Mouse (Mus musculus): ENCODE results near the gene Vipr2. TPM values are rescaled to one million over a fixed set of nuclear protein-coding genes. Genes with fewer than 3 reads are reported as not detected.

Gene Vipr2
- polyA plus RNA-seq, 1 experiment, result 0.31 TPM

DNA sequence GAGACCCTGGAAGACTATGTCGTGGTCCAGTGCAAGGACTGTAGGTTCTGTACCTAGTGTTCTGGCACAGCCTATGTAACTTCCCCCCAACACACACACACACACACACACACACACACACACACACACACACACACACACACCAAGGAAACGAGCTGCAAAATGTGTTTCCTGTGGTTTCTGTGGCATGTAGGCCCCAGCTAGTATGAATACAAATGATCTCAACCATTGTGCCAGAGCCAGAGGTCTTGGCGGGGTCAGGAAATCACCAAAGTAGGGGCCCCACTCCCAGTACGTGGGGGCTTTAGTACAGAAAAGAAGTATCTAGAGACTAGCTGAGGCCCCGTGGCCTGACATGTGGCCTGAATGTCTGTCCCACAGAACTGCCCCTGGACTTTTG is 67.7 kb downstream of the Vipr2 start:
- no peak overlapping the region for H3ac ChIP-seq (ENCODE audit: control insufficient read depth, insufficient read length)
- no peaks in the 10 kb centered on the region for H3K36me3 ChIP-seq (ENCODE audit: control insufficient read depth, insufficient read depth)
- H3K27me3 ChIP-seq (ENCODE audit: control insufficient read depth, insufficient read depth, insufficient read length), result no peaks in the 10 kb centered on the region
- H3K79me2 ChIP-seq (ENCODE audit: control insufficient read depth, insufficient read depth), result no peaks in the 10 kb centered on the region
- no peak for TF ChIP-seq TCF12 (IDR thresholded peaks at IDR 0.05; ENCODE audit: insufficient read depth, poor library complexity, severe bottlenecking)
- no peak for TF ChIP-seq USF1 (IDR thresholded peaks at IDR 0.05; ENCODE audit: low read depth)
- TF ChIP-seq MYOD1 (IDR thresholded peaks at IDR 0.05; ENCODE audit: control insufficient read depth in 1 of 3, insufficient read length in 2 of 3, low read depth in 2 of 3), result no peak
- TF ChIP-seq REST (IDR thresholded peaks at IDR 0.05; ENCODE audit: insufficient read depth, insufficient read length), result no peak
- no peak for TF ChIP-seq CEBPB (IDR thresholded peaks at IDR 0.05; ENCODE audit: insufficient read depth, poor library complexity, severe bottlenecking)
- no peak for TF ChIP-seq MAX (IDR thresholded peaks at IDR 0.05; ENCODE audit: low read depth)
- TF ChIP-seq POLR2AphosphoS2 (IDR thresholded peaks at IDR 0.05; ENCODE audit: insufficient read length, low read depth), result no peak
- no peak for TF ChIP-seq SRF (IDR thresholded peaks at IDR 0.05; ENCODE audit: control insufficient read depth, insufficient read length, low read depth)
- no peak for TF ChIP-seq MYOG (IDR thresholded peaks at IDR 0.05; ENCODE audit: control insufficient read depth in 1 of 3, insufficient read depth in 1 of 3, insufficient read length in 2 of 3, low read depth in 2 of 3)
- no peak for TF ChIP-seq TCF3 (IDR thresholded peaks at IDR 0.05; ENCODE audit: insufficient read length, low read depth)
- no peak for TF ChIP-seq POLR2A (IDR thresholded peaks at IDR 0.05; ENCODE audit: insufficient read length, low read depth)
- TF ChIP-seq E2F4 (IDR thresholded peaks at IDR 0.05; ENCODE audit: insufficient read depth), result no peak
- H3K4me2 ChIP-seq (ENCODE audit: low read depth), result no peak overlapping the region
- H3K4me3 ChIP-seq, result no peak overlapping the region

- H3ac ChIP-seq (ENCODE audit: control insufficient read depth, insufficient read length), result no peak overlapping the region
- no peak overlapping the region for H3K4me2 ChIP-seq (ENCODE audit: low read depth)
- H3K27me3 ChIP-seq (ENCODE audit: control insufficient read depth, insufficient read depth, insufficient read length), result no peaks in the 10 kb centered on the region
- H3K4me3 ChIP-seq, result no peak overlapping the region
- no peaks in the 10 kb centered on the region for H3K36me3 ChIP-seq (ENCODE audit: control insufficient read depth, insufficient read depth)
- TF ChIP-seq POLR2AphosphoS2 (IDR thresholded peaks at IDR 0.05; ENCODE audit: insufficient read length, low read depth) (no peak), CEBPB (IDR thresholded peaks at IDR 0.05; ENCODE audit: insufficient read depth, poor library complexity, severe bottlenecking) (no peak), E2F4 (IDR thresholded peaks at IDR 0.05; ENCODE audit: insufficient read depth) (no peak), MAX (IDR thresholded peaks at IDR 0.05; ENCODE audit: low read depth) (no peak), USF1 (IDR thresholded peaks at IDR 0.05; ENCODE audit: low read depth) (no peak), SRF (IDR thresholded peaks at IDR 0.05; ENCODE audit: control insufficient read depth, insufficient read length, low read depth) (no peak), MYOD1 (IDR thresholded peaks at IDR 0.05; ENCODE audit: control insufficient read depth in 1 of 3, insufficient read length in 2 of 3, low read depth in 2 of 3) (no peak), TCF3 (IDR thresholded peaks at IDR 0.05; ENCODE audit: insufficient read length, low read depth) (no peak), REST (IDR thresholded peaks at IDR 0.05; ENCODE audit: insufficient read depth, insufficient read length) (no peak), TCF12 (IDR thresholded peaks at IDR 0.05; ENCODE audit: insufficient read depth, poor library complexity, severe bottlenecking) (no peak), MYOG (IDR thresholded peaks at IDR 0.05; ENCODE audit: control insufficient read depth in 1 of 3, insufficient read depth in 1 of 3, insufficient read length in 2 of 3, low read depth in 2 of 3) (no peak), POLR2A (IDR thresholded peaks at IDR 0.05; ENCODE audit: insufficient read length, low read depth) (no peak)
- no peaks in the 10 kb centered on the region for H3K79me2 ChIP-seq (ENCODE audit: control insufficient read depth, insufficient read depth)
Measured at GRCm38 (mm10) chr12:116145686-116146085, 68.2 kb downstream of the Vipr2 start.

GRCm38 (mm10) chr12:116146996-116147634 is 69.6 kb downstream of the Vipr2 start:
- Histone ChIP-seq H3K27me3 (ENCODE audit: control insufficient read depth, insufficient read depth, insufficient read length) (no peaks in the 10 kb centered on the region), H3K4me2 (ENCODE audit: low read depth) (no peak overlapping the region), H3ac (ENCODE audit: control insufficient read depth, insufficient read length) (no peak overlapping the region), H3K4me3 (no peak overlapping the region), H3K79me2 (ENCODE audit: control insufficient read depth, insufficient read depth) (no peaks in the 10 kb centered on the region), H3K36me3 (ENCODE audit: control insufficient read depth, insufficient read depth) (no peaks in the 10 kb centered on the region)
- no peak for TF ChIP-seq MYOD1 (IDR thresholded peaks at IDR 0.05; ENCODE audit: control insufficient read depth in 1 of 3, insufficient read length in 2 of 3, low read depth in 2 of 3)
- TF ChIP-seq REST (IDR thresholded peaks at IDR 0.05; ENCODE audit: insufficient read depth, insufficient read length), result no peak
- no peak for TF ChIP-seq POLR2A (IDR thresholded peaks at IDR 0.05; ENCODE audit: insufficient read length, low read depth)
- no peak for TF ChIP-seq E2F4 (IDR thresholded peaks at IDR 0.05; ENCODE audit: insufficient read depth)
- no peak for TF ChIP-seq USF1 (IDR thresholded peaks at IDR 0.05; ENCODE audit: low read depth)
- TF ChIP-seq CEBPB (IDR thresholded peaks at IDR 0.05; ENCODE audit: insufficient read depth, poor library complexity, severe bottlenecking), result no peak
- no peak for TF ChIP-seq MYOG (IDR thresholded peaks at IDR 0.05; ENCODE audit: control insufficient read depth in 1 of 3, insufficient read depth in 1 of 3, insufficient read length in 2 of 3, low read depth in 2 of 3)
- TF ChIP-seq MAX (IDR thresholded peaks at IDR 0.05; ENCODE audit: low read depth), result no peak
- no peak for TF ChIP-seq TCF12 (IDR thresholded peaks at IDR 0.05; ENCODE audit: insufficient read depth, poor library complexity, severe bottlenecking)
- no peak for TF ChIP-seq POLR2AphosphoS2 (IDR thresholded peaks at IDR 0.05; ENCODE audit: insufficient read length, low read depth)
- no peak for TF ChIP-seq SRF (IDR thresholded peaks at IDR 0.05; ENCODE audit: control insufficient read depth, insufficient read length, low read depth)
- no peak for TF ChIP-seq TCF3 (IDR thresholded peaks at IDR 0.05; ENCODE audit: insufficient read length, low read depth)

DNA sequence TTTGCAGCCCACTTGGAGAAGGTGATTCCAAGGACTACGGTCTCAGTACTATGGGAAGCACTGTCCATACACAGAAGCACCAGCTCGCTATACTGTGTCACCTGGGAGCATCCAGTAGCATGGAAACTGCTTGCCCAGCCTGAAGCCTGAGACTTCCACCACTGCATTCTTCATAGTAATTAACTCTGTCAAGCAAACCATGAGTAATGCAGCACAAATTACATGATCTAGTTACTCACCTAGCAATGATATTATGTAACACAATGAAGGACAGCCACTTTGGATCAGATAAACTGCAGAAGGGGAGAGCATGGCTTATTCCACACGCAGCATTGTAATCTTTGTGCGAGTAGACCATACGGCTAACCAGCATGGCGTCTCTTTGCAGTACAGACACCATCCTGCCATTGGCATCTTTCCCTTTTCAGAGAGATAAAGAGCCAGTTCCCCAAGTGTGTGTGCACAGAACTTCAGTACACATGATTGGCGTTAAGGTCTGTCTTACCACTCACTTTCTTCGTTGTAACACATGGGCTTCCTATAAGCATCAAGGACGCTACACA is 75.4 kb downstream of the Vipr2 start:
- Histone ChIP-seq H3K4me3 (no peak overlapping the region), H3K27me3 (ENCODE audit: control insufficient read depth, insufficient read depth, insufficient read length) (no peaks in the 10 kb centered on the region), H3ac (ENCODE audit: control insufficient read depth, insufficient read length) (no peak overlapping the region), H3K79me2 (ENCODE audit: control insufficient read depth, insufficient read depth) (no peaks in the 10 kb centered on the region), H3K36me3 (ENCODE audit: control insufficient read depth, insufficient read depth) (no peaks in the 10 kb centered on the region), H3K4me2 (ENCODE audit: low read depth) (no peak overlapping the region)
- TF ChIP-seq MAX (IDR thresholded peaks at IDR 0.05; ENCODE audit: low read depth) (no peak), E2F4 (IDR thresholded peaks at IDR 0.05; ENCODE audit: insufficient read depth) (no peak), USF1 (IDR thresholded peaks at IDR 0.05; ENCODE audit: low read depth) (no peak), MYOD1 (IDR thresholded peaks at IDR 0.05; ENCODE audit: control insufficient read depth in 1 of 3, insufficient read length in 2 of 3, low read depth in 2 of 3) (no peak), MYOG (IDR thresholded peaks at IDR 0.05; ENCODE audit: control insufficient read depth in 1 of 3, insufficient read depth in 1 of 3, insufficient read length in 2 of 3, low read depth in 2 of 3) (no peak), TCF12 (IDR thresholded peaks at IDR 0.05; ENCODE audit: insufficient read depth, poor library complexity, severe bottlenecking) (no peak), POLR2A (IDR thresholded peaks at IDR 0.05; ENCODE audit: insufficient read length, low read depth) (no peak), TCF3 (IDR thresholded peaks at IDR 0.05; ENCODE audit: insufficient read length, low read depth) (no peak), SRF (IDR thresholded peaks at IDR 0.05; ENCODE audit: control insufficient read depth, insufficient read length, low read depth) (no peak), CEBPB (IDR thresholded peaks at IDR 0.05; ENCODE audit: insufficient read depth, poor library complexity, severe bottlenecking) (no peak), REST (IDR thresholded peaks at IDR 0.05; ENCODE audit: insufficient read depth, insufficient read length) (no peak), POLR2AphosphoS2 (IDR thresholded peaks at IDR 0.05; ENCODE audit: insufficient read length, low read depth) (no peak)

Data from myocyte (in vitro differentiated cells).